Mouse (Mus musculus) neural tube, embryonic 12.5 days (tissue): ENCODE results near the gene Stn1. TPM values are rescaled to one million over a fixed set of nuclear protein-coding genes. Genes with fewer than 3 reads are reported as not detected.

Experiments
- ATAC-seq: fragments of 200-750 bp; cut with Nextera tagmentation; 2 replicates; pipeline ENCODE4 v1.8.0; 2017; ENCODE audit warnings: low read depth, mild to moderate bottlenecking, moderate TSS enrichment, moderate library complexity; ENCODE audit not compliant: low FRiP score
- H3K27ac ChIP-seq: fragments of 300-500 bp; sonication (generic); 2 replicates; pipeline ENCODE4 v1.5.1; 2016
- H3K27me3 ChIP-seq: fragments of 300-500 bp; sonication (generic); replicated peaks from 2 replicates; pipeline ENCODE4 v1.6.1; 2016; ENCODE audit warnings: mild to moderate bottlenecking
- H3K36me3 ChIP-seq: fragments of 300-500 bp; sonication (generic); 2 replicates; pipeline ENCODE4 v1.6.1; 2016; ENCODE audit warnings: mild to moderate bottlenecking
- H3K4me1 ChIP-seq: fragments of 300-500 bp; sonication (generic); 2 replicates; pipeline ENCODE4 v1.6.1; 2016
- H3K4me2 ChIP-seq: fragments of 300-500 bp; sonication (generic); replicated peaks from 2 replicates; pipeline ENCODE4 v1.6.1; 2016; ENCODE audit warnings: mild to moderate bottlenecking
- H3K4me3 ChIP-seq: fragments of 300-500 bp; sonication (generic); 2 replicates; pipeline ENCODE4 v1.5.1; 2016
- H3K9ac ChIP-seq: fragments of 300-500 bp; sonication (generic); 2 replicates; pipeline ENCODE4 v1.6.1; 2016; ENCODE audit warnings: mild to moderate bottlenecking
- H3K9me3 ChIP-seq: fragments of 300-500 bp; sonication (generic); 2 replicates; pipeline ENCODE4 v1.6.1; 2016; ENCODE audit warnings: mild to moderate bottlenecking
- WGBS: fragments of 180-500 bp; shearing (Covaris S2); methylation state at CpG from one replicate; pipeline ENCODE4 v1.1.7; 2016; 5-methylcytosine and 5-hydroxymethylcytosine counted together
- polyA plus RNA-seq: library from polyadenylated mRNA; unstranded; fragments of >200 nt; fragmentation: Nextera tagmentation; extraction: Ambion mirVana; gene quantifications from 2 replicates; pipeline ENCODE4 v1.2.1, GENCODE M21; 2016

The Stn1 gene
- polyA plus RNA-seq, 1 experiment from 2014 or later, result 38.4 TPM

DNA sequence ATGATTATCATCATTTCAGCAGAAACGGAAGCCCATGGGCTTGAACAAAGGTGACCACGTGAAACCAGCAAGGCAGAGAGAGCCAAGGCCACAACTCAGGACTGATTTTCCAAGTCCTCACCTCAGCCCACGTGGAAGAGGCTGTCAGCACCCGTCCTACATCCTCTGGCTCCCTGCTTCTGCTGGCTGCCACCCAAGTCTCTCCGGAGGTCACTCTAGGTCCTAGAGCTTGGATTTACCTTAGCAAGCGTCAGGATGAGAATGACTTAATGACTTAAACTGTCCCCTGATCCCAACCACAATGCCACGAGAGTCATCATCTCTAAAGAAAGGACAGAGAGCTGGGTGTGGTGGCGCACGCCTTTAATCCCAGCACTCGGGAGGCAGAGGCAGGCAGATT lies 84.6 kb downstream of the Stn1 start:
- Histone ChIP-seq H3K4me2 (no peak overlapping the region), H3K9me3 (no peaks in the 10 kb centered on the region), H3K4me1 (peaks cover 38% of the 10 kb centered on the region), H3K9ac (no peak overlapping the region), H3K36me3 (no peaks in the 10 kb centered on the region), H3K27me3 (no peaks in the 10 kb centered on the region), H3K4me3 (no peak overlapping the region), H3K27ac (no peak overlapping the region)
- ATAC-seq, result no peak
- 90% methylated on average over 10 of the region's 10 CpGs for WGBS

DNA sequence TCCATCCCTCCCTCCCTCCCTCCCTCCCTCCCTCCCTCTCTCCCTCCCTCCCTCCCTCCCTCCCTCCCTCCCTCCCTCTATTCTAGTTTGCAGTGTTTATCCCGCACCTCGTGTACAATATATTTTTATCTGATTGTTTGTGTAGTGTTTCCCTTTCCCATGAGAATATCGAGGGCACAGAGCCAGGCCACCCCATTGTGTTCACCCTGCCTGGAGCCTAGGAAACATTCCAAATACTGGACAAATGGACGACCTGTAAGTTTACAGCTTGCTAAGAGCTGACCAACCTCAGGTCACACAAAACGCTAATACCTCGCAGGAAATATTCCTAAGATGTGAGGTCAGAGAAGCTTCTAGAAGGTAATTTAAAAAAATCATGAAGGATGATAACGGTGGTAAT lies 85.1 kb downstream of the Stn1 start:
- no peaks in the 10 kb centered on the region for H3K36me3 ChIP-seq
- no peaks in the 10 kb centered on the region for H3K27me3 ChIP-seq
- ATAC-seq, result no peak
- no peak overlapping the region for H3K4me3 ChIP-seq
- H3K4me2 ChIP-seq, result no peak overlapping the region
- H3K4me1 ChIP-seq, result peaks cover 40% of the 10 kb centered on the region
- no peaks in the 10 kb centered on the region for H3K9me3 ChIP-seq
- H3K9ac ChIP-seq, result no peak overlapping the region
- H3K27ac ChIP-seq, result no peak overlapping the region
- 85% methylated on average over 7 of the region's 7 CpGs for WGBS

DNA sequence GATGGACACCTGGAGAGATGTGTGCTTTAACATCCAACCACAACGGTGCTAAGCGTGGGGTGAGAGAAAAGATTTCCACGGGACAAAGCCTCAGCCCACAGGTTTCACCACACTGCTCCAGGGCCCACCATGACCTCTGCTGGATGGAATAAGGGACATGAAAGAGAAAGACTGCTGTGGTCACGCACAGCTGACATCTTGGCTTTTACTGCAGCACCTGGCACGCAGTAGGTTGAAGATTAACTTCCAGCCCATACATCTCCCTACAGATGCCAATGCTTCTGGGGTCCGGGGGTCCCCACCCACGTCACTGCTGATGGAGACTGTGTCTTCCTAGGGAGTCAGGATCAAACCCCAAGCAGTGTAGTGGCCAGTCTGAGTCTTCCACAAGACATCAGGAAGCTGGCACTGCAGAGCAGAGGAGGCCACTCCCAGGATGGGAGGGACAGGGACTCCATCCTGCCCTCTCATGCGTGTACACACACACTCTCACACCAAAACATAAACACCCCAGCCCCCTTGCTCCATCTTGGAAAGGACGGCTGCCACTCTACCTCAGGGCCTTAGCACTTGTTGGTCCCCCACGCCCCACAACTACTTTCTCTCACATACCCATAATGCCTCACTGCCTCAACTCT lies 85.7 kb downstream of the Stn1 start:
- Histone ChIP-seq H3K4me2 (no peak overlapping the region), H3K4me3 (no peak overlapping the region), H3K9ac (no peak overlapping the region), H3K27me3 (no peaks in the 10 kb centered on the region), H3K27ac (no peak overlapping the region), H3K9me3 (no peaks in the 10 kb centered on the region), H3K4me1 (peaks cover 46% of the 10 kb centered on the region), H3K36me3 (no peaks in the 10 kb centered on the region)
- WGBS, result 69% methylated on average over 10 of the region's 10 CpGs
- no peak for ATAC-seq

Other genes with a start within 250 kb of the Stn1 start
- 4.4 and 4.6 TPM in 2 replicates for gene Sh3pxd2a, start 73.1 kb downstream of the Stn1 start, polyA plus RNA-seq
- gene Slk, start 42.2 kb upstream of the Stn1 start, polyA plus RNA-seq, result 10.4 and 10.9 TPM in 2 replicates
- gene Col17a1, start 154.6 kb upstream of the Stn1 start, polyA plus RNA-seq, result 0.43 and 0.56 TPM in 2 replicates
- gene Sfr1, start 194.2 kb upstream of the Stn1 start, polyA plus RNA-seq, result 235 and 257 TPM in 2 replicates